Mouse (Mus musculus): ENCODE results near the gene H2-Q4.
"Not testable (repeated sequence)": the region's sequence is repeated elsewhere in the genome, so short reads cannot be mapped to it uniquely, and the experiment has no call there.

Gene H2-Q4

GRCm38 (mm10) chr17:35379369-35379728 lies at the start of gene H2-Q4:
Gene H2-Q4, plus strand, starts transcription at chr17:35379617.
- DNase-seq (ENCODE audit: low spot score in 2 of 2): peak; percentile 80 to 92

DNA sequence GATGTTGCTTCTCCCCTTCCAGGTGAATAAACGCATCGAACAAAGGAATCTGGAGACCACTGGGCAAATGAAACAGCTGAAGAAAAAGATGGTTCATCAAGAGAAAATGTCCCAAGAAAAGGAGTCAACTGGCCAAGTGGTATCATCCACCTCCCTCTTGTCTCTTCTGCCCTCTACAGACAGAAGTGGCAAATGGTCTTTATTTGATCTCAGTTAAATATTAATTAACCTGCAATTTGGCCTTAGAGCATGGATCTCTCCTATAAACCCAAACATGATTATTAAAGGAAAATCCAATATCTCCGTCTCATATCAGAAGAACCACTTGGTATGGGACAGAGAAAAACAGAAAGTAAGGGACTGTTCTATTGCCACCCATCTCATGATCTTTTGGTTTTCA lies 49.7 kb upstream of the H2-Q4 start:
- not testable (repeated sequence) for DNase-seq (ENCODE audit: low spot score in 2 of 2)

GRCm38 (mm10) chr17:35331546-35331945 lies 47.9 kb upstream of the H2-Q4 start:
- DNase-seq (ENCODE audit: low spot score in 2 of 2): not testable (repeated sequence)

DNA sequence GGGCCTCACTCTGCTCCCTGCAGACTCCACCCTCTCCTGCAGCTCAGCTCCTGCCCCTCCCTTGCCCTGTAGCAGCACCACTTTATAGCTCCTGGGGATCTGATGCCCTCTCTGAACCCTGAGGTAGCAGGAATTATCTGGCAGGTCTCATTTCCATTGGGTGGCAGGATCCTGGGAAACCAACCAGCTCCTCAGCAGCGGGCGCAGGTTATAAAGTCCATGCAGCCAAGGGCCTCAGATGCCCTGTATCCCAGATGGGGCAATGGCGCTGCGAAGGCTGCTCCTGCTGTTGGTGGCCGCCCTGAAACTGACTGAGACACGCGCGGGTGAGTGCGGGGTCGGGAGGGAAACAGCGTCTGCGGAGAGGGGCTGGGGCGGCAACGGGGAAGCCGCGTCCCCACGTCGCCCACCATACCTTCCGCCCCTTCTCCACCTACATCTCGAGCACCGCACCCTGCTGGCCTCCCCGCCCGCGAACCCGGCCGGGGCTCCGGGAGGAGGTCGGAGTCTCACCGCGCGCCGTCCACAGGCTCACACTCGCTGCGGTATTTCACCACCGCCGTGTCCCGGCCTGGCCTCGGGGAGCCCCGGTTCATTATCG lies 37.2 kb upstream of the H2-Q4 start, which contains the start of gene H2-Q2:
Gene H2-Q2, plus strand, starts transcription at position 172 of the 601 bp plus-strand sequence.
- DNase-seq (ENCODE audit: low spot score in 2 of 2): no peak

DNA sequence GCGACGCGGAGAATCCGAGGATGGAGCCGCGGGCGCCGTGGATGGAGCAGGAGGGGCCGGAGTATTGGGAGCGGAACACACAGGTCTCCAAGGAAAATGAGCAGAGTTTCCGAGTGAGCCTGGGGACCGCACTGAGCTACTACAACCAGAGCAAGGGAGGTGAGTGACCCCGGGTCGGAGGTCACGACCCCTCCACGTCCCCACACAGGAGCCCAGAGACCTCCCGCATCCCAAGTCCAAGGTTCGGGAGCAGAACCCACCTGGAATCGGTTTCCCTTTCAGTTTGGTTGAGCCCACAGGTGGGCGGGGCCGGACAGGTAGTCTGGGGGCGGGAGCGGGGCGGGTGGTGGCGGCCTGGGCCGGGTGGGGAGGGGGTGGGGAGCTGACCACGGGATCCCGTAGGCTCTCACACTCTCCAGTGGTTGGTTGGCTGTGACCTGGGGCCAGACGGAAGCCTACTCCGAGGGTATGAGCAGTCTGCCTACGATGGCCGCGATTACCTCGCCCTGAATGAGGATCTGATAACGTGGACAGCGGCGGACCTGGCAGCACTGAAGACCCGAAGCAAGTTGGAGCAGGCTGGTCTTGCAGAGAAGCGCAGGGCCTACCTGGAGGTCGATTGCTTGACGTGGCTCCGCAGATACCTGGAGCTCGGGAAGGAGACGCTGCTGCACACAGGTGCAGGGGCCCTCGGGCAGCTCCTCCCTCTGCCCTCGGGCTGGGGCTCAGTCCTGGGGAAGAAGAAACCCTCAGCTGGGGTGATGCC lies 36.5 kb upstream of the H2-Q4 start:
- DNase-seq (ENCODE audit: low spot score in 2 of 2): no peak

DNA sequence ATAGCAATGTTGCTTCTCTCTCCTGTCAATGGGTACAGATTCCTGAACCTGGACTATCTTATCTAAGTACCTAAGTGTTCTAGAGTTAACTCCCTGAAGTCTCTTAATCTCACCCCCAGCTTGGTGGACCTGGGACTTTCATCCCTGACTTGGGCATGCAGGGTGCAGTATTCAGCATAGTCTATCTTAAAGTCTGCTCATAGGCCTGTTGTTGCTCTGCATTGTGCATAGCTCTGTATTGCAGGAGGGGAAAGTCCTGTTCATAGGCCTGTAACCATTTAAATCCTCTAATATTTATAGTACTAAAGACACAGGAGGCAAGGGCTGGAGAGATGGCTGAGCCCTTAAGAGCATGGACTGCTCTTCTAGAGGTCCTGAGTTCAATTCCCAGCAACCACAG lies 31.8 kb upstream of the H2-Q4 start:
- not testable (repeated sequence) for DNase-seq (ENCODE audit: low spot score in 2 of 2)

GRCm38 (mm10) chr17:35353275-35353674 lies 26.1 kb upstream of the H2-Q4 start:
- not testable (repeated sequence) for DNase-seq (ENCODE audit: low spot score in 2 of 2)

DNA sequence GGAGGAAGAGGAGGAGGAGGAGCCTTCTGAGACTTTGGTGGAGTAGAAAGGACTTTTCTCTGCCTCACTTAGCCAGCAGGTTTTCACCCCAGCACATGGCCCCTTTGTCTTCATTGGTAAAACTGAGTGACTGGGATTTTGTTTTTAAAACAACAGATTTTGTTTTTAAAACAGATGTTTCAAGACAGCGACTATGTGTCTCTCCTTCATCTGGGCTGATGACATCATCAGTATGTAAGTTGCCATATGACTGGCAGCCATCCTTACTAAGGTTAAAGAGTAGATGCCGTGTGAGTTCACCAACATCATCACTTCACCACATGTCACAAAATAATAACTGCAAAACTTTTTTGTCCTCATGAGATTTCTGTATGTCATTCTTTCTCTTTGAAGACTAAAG lies 25.3 kb upstream of the H2-Q4 start:
- no peak for DNase-seq (ENCODE audit: low spot score in 2 of 2)

- DNase-seq (ENCODE audit: low spot score in 2 of 2): no peak
These were observed 22.3 kb upstream of the H2-Q4 start for GRCm38 (mm10) chr17:35357086-35357485.

DNA sequence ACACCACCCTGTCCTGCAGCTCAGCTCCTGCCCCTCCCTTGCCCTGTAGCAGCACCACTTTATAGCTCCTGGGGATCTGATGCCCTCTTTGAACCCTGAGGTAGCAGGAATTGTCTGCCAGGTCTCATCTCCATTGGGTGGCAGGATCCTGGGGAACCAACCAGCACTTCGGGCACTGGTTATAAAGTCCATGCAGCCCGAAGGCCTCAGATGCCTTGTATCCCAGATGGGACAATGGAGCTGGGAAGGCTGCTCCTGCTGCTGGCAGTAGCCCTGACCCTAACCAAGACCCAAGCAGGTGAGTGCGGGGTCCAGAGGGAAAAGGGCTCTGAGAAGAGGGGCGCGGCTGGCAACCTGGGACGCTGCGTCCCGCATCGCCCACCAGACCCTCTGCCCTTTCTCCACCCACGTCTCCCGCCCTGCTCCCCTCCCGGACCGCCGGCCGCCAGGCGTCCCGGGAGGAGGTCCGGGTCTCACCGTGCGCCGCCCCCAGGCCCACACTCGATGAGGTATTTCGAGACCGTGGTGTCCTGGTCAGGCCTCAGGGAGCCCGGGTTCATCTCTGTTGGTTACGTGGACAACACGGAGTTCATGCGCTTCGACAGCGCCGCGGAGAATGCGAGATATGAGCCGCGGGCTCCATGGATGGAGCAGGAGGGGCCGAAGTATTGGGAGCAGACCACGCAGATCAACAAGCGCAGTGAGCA lies 20.5 kb upstream of the H2-Q4 start:
- no peak for DNase-seq (ENCODE audit: low spot score in 2 of 2)

GRCm38 (mm10) chr17:35359470-35359862 lies 20.0 kb upstream of the H2-Q4 start:
- DNase-seq (ENCODE audit: low spot score in 2 of 2): no peak

DNA sequence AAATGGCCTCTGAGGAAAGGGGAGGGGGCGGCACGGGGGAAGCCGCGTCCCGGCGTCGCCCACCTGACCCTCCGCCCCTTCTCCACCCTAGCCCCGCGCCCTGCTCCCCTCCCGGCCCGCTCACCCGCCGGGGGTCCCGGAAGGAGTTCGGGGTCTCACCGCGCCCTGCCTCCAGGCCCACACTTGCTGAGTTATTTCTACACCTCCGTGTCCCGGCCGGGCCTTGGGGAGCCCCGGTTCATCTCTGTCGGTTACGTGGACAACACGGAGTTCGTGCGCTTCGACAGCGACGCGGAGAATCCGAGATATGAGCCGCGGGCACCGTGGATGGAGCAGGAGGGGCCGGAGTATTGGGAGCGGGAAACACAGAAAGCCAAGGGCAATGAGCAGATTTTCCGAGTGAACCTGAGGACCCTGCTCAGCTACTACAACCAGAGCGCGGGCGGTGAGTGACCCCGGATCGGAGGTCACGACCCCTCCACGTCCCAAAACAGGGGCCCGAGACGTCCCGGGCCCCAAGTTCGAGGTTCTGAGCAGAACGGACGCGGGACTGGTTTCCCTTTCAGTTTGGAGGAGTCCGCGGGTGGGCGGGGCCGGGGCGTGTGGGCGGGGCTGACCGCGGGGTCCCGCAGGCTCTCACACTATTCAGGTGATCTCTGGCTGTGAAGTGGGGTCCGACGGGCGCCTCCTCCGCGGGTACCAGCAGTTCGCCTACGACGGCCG lies 473 bp downstream of the H2-Q4 start:
- DNase-seq (ENCODE audit: low spot score in 2 of 2): peak in 1 of 2 experiments; percentile 23

GRCm38 (mm10) chr17:35389796-35390195 lies 10.4 kb downstream of the H2-Q4 start:
- DNase-seq (ENCODE audit: low spot score in 2 of 2): not testable (repeated sequence)

DNA sequence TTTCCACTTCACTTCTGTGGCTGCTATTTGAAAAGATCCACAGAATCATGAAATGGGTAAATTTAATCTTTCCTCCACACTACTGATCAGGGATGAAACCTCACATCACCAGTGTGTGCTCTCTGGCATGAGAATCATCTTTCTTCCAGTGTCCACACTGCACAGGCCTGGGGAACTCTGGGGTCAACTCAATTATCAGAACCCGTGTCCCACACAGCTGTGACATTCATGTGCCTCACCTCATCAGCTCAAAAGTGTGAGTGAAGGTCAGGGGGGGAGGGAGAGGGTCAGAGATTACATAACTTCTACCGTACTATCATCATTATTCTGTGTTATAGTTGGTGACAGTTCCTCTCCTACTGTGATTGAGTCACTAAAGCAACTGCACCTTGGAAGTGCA lies 13.3 kb downstream of the H2-Q4 start:
- DNase-seq (ENCODE audit: low spot score in 2 of 2): not testable (repeated sequence)

DNA sequence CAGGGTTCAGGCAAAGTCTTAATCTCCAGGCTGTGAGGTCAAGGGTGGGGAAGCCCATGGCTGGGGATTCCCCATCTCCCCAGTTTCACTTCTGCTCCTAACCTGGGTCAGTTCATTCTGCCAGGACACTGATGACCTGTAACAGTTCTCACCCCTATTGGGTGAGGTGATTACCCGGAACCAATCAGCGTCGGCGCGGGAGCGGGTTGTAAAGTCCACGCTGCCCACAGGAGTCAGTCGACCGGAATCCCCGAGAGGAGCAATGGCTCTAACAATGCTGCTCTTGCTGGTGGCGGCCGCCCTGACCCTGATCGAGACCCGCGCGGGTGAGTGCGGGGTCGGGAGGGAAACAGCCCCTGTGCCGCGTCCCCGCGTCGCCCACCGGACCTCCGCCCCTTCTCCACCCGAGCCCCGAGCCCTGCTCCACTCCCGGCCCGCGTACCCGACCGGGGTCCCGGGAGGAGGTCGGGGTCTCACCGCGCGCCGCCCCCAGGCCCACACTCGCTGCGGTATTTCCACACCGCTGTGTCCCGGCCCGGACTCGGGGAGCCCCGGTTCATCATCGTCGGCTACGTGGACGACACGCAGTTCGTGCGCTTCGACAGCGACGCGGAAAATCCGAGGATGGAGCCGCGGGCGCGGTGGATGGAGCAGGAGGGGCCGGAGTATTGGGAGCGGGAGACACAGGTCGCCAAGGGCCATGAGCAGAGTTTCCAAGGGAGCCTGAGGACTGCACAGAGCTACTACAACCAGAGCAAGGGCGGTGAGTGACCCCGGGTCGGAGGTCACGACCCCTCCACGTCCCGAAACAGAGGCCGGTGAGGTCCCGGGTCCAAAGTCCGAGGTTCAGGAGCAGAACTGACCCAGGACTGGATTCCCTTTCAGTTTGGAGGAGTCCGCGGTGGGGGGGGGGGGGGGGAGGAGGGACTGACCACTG lies 14.7 kb downstream of the H2-Q4 start:
- DNase-seq (ENCODE audit: low spot score in 2 of 2): not testable (repeated sequence)

GRCm38 (mm10) chr17:35396956-35397355 lies 17.5 kb downstream of the H2-Q4 start:
- DNase-seq (ENCODE audit: low spot score in 2 of 2): not testable (repeated sequence)

GRCm38 (mm10) chr17:35413057-35413456 lies 33.6 kb downstream of the H2-Q4 start:
- not testable (repeated sequence) for DNase-seq (ENCODE audit: low spot score in 2 of 2)

DNA sequence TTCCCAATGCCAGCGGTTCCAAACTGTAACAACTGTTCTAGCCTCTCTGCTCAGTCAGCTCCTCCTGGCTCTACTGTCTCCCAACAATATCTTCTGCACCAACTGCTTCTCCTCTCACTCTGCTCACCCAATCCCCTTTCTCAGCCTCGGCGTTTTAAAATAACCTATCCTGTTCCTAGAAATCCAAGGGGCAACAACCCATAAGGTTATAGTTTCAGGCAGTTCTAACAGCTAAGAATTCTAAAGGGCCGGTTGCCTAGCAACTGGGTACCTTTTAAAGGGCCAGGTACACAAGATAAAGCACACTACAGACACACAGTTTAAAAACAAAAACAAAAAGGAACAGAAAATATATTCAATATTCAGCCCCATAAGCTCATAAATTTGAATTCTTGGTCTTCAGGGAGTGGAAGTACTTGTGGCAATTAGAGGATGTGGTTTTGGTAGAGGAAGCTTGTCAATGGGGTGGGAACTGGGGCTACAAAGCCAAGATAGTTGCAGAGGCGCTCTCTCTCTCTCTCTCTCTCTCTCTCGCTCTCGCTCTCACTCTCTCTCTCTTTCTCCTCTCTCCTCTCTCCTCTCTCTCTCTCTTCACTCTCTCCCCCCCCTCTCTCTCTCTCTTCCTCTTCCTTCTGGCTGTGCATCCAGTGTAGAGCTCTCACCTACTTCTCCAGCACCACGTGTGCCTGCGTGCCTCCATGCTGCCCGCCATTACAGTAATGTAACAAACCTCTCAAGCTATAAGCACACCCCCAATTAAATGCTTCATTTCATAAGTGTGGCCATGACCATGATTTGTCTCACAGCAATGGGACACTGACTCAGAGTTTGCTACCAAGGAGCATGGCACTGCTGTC lies 36.1 kb downstream of the H2-Q4 start:
- not testable (repeated sequence) for DNase-seq (ENCODE audit: low spot score in 2 of 2)

GRCm38 (mm10) chr17:35418772-35419171 lies 39.4 kb downstream of the H2-Q4 start:
- DNase-seq (ENCODE audit: low spot score in 2 of 2): peak in 1 of 2 experiments; percentile 55

GRCm38 (mm10) chr17:35419564-35419963 lies 40.1 kb downstream of the H2-Q4 start:
- not testable (repeated sequence) for DNase-seq (ENCODE audit: low spot score in 2 of 2)

Measured in urinary bladder, postnatal 4 days (tissue).